Mouse (Mus musculus): ENCODE measurements around the gene Foxa2. TPM values are rescaled to one million over a fixed set of nuclear protein-coding genes. Genes with fewer than 3 reads are reported as not detected.

Gene Foxa2
- polyA plus RNA-seq, 1 experiment from 2014 or later = 0.49 TPM

DNA sequence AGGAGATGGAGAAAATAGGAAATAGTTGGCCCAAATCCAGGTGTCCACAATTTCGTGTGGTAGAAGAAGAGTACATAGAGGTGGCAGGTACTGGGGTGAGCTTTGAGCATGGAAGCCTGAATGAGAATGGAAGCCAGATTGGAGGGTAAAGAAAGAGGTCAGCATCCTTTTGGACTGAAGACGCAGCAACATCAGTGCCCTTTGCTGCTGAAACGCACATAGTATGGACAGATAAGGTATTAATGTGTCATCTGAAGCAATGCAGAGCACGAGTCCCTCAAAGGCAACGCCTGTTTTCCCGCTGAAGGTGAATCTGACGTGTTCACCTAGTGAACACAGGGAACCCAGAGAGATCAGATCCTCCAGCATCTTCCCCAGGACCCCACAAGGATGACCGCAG, 842 bp upstream of the Foxa2 start:
- Histone ChIP-seq H3K27ac (ENCODE audit: low read length) (no peak overlapping the region), H3K27me3 (ENCODE audit: insufficient read depth, low read length) (peaks cover 98% of the 10 kb centered on the region), H3K4me2 (replicated peaks; ENCODE audit: low read depth, low read length) (no peak overlapping the region), H3K4me1 (ENCODE audit: insufficient read depth, low read length) (peaks cover 16% of the 10 kb centered on the region), H3K9ac (replicated peaks; ENCODE audit: low read length) (no peak overlapping the region), H3K36me3 (ENCODE audit: insufficient read depth, low read length) (no peaks in the 10 kb centered on the region), H3K4me3 (ENCODE audit: low read length) (no peak overlapping the region), H3K9me3 (ENCODE audit: low read length) (no peaks in the 10 kb centered on the region)
- WGBS = 7% methylated on average over 8 of the region's 8 CpGs
- ATAC-seq (ENCODE audit: low FRiP score, low TSS enrichment) = no peak

DNA sequence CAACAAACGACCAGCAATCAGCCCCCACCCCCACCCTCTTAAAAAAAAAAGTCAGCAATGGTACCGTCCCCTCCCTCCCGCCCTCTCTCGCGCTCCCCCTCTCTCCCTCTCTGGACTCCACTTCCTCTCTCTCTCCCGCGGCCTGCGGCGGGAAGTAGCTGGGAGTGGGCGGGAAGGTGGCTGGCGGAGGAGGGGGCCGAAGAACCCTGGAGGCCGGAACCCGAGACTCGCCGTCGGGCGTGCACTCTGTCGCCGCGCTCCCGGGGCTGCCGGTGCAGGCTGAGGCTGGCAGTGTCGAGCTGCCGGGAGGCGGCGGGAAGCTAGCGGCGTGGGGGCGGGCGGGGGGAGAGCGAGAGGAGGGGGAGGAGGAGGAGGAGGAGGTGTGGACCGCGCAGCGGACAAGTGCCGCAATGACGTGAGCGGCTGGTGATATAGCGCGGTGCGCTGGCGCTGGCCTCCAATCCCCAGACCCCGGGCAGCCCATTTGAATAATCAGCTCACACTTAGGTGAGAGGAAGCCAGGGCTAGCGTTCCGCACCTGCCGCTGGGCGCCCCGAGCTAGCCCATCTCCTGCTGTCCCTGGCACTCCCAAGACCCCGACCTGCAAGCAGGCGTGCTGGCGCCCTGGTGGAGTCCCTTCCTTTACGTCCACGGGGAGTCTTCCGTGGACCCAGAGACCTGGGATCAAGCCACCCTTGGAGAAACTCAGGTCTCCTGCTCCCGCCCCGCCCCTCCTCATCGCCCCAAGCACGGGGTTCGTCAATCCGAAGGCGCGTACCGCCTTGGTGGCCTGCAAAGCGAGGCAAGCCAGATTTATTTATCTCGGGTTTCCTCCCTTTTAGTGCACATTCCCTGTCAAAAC, 601 bp downstream of the Foxa2 start:
- peak overlapping the region; percentile 48 for H3K4me3 ChIP-seq (ENCODE audit: low read length)
- peak; percentile 59 for ATAC-seq (ENCODE audit: low FRiP score, low TSS enrichment)
- peak overlapping the region; percentile 64 for H3K4me2 ChIP-seq (replicated peaks; ENCODE audit: low read depth, low read length)
- WGBS = 1% methylated on average over 51 of the region's 65 CpGs
- no peak overlapping the region for H3K9ac ChIP-seq (replicated peaks; ENCODE audit: low read length)
- H3K27me3 ChIP-seq (ENCODE audit: insufficient read depth, low read length) = peaks cover 99% of the 10 kb centered on the region
- H3K36me3 ChIP-seq (ENCODE audit: insufficient read depth, low read length) = no peaks in the 10 kb centered on the region
- H3K27ac ChIP-seq (ENCODE audit: low read length) = no peak overlapping the region
- H3K4me1 ChIP-seq (ENCODE audit: insufficient read depth, low read length) = peaks cover 16% of the 10 kb centered on the region
- no peaks in the 10 kb centered on the region for H3K9me3 ChIP-seq (ENCODE audit: low read length)

DNA sequence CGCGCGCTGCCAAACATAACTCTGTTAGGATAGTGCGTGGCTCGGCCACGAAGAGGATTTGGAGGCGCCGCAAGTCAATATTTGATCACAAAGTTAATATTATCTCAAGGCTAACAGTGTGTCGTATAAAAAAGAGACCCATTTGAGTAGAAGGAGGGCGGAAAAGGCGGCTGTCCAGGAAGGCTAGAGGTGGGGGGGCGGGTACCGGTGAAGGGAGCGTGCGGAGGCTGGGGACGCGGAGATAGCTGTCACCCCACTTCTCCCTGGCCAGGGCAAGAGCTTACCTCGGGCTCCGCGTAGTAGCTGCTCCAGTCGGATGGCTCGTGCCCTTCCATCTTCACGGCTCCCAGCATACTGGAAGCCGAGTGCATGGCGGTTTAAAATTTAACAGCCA, 1.2 kb downstream of the Foxa2 start:
- Histone ChIP-seq H3K27me3 (ENCODE audit: insufficient read depth, low read length) (peaks cover 99% of the 10 kb centered on the region), H3K4me1 (ENCODE audit: insufficient read depth, low read length) (peaks cover 16% of the 10 kb centered on the region), H3K27ac (ENCODE audit: low read length) (no peak overlapping the region), H3K4me2 (replicated peaks; ENCODE audit: low read depth, low read length) (peak overlapping the region; percentile 64), H3K4me3 (ENCODE audit: low read length) (peak overlapping the region; percentile 48), H3K36me3 (ENCODE audit: insufficient read depth, low read length) (no peaks in the 10 kb centered on the region), H3K9ac (replicated peaks; ENCODE audit: low read length) (no peak overlapping the region), H3K9me3 (ENCODE audit: low read length) (no peaks in the 10 kb centered on the region)
- peak; percentile 37 for ATAC-seq (ENCODE audit: low FRiP score, low TSS enrichment)
- under 1% methylated on average over 25 of the region's 25 CpGs for WGBS

DNA sequence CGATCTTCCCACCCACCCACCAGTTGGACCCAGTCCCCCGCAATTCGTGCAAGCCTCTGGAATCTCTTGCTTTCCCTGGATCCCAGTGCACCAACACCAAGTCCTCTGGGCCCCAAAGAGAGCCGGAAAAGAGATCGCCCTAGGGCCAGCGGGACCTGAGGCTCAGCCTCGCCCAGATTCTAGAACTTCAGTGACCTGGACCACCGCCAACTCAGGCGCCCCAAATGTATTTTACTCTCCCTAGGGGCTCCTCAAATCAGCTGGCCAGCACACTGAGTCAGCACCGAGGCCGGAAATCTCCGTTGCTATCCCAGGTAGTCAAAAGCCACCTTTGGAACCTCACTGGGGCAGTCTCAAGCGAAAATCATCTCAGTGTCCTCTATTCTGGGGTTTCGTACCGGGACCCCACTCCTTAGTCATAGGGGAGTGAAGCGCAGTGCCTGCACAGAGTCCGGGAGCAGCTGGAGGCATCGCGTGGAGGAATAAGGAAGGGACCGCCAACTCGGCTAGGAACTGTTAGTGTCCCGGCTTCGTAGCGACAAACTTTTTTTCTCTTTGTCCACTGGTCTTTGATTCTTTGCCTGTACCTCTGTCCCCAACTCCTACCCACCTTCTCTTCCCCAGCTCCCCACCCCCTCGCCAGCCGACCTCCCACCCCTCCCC, 1.8 kb downstream of the Foxa2 start:
- Histone ChIP-seq H3K4me2 (replicated peaks; ENCODE audit: low read depth, low read length) (peak overlapping the region; percentile 64), H3K9me3 (ENCODE audit: low read length) (no peaks in the 10 kb centered on the region), H3K36me3 (ENCODE audit: insufficient read depth, low read length) (no peaks in the 10 kb centered on the region), H3K4me3 (ENCODE audit: low read length) (peak overlapping the region; percentile 48), H3K9ac (replicated peaks; ENCODE audit: low read length) (no peak overlapping the region), H3K27ac (ENCODE audit: low read length) (no peak overlapping the region), H3K4me1 (ENCODE audit: insufficient read depth, low read length) (peaks cover 18% of the 10 kb centered on the region), H3K27me3 (ENCODE audit: insufficient read depth, low read length) (peaks cover 100% of the 10 kb centered on the region)
- WGBS = under 1% methylated on average over 26 of the region's 26 CpGs
- 0 out of 2 replicates have a peak, but pooled peaks have one; percentile 20 for ATAC-seq (ENCODE audit: low FRiP score, low TSS enrichment)

GRCm38 (mm10) chr2:148043976-148044876, 2.5 kb downstream of the Foxa2 start:
- H3K27me3 ChIP-seq (ENCODE audit: insufficient read depth, low read length) = peaks cover 100% of the 10 kb centered on the region
- H3K9me3 ChIP-seq (ENCODE audit: low read length) = no peaks in the 10 kb centered on the region
- H3K4me2 ChIP-seq (replicated peaks; ENCODE audit: low read depth, low read length) = peak overlapping the region; percentile 64
- peaks cover 20% of the 10 kb centered on the region for H3K4me1 ChIP-seq (ENCODE audit: insufficient read depth, low read length)
- no peak overlapping the region for H3K27ac ChIP-seq (ENCODE audit: low read length)
- H3K36me3 ChIP-seq (ENCODE audit: insufficient read depth, low read length) = no peaks in the 10 kb centered on the region
- no peak for ATAC-seq (ENCODE audit: low FRiP score, low TSS enrichment)
- under 1% methylated on average over 71 of the region's 71 CpGs for WGBS
- peak overlapping the region; percentile 28; the same call in 1 of the 2 replicates for H3K4me3 ChIP-seq (ENCODE audit: low read length)
- H3K9ac ChIP-seq (replicated peaks; ENCODE audit: low read length) = no peak overlapping the region

DNA sequence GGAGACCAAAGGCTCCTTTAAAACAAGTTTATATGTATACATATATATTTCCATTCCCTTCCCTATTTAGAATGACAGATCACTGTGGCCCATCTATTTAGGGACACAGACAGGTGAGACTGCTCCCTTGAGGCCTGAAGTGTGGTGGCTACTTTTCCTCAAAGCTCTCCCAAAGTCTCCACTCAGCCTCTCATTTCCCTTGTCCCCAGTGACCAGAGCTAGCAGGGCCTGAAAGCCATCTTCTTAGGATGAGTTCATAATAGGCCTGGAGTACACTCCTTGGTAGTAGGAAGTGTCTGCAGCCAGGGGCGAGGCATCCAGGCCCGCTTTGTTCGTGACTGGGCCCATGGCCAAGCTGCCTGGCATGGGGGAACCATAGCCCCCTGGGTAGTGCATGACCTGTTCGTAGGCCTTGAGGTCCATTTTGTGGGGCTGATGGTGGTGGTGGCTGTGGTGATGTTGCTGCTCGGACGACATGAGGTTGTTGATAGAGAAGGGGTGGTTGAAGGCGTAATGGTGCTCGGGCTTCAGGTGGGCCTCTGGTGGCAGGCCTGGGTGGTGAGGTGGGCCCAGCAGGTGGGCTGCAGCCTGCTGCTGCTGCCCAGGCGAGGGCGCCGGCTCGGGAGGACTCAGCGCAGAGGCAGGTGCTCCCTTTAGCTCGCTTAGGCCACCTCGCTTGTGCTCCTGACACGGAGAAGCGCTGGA, 3.3 kb downstream of the Foxa2 start:
- Histone ChIP-seq H3K36me3 (ENCODE audit: insufficient read depth, low read length) (no peaks in the 10 kb centered on the region), H3K4me1 (ENCODE audit: insufficient read depth, low read length) (peaks cover 20% of the 10 kb centered on the region), H3K9me3 (ENCODE audit: low read length) (no peaks in the 10 kb centered on the region), H3K4me2 (replicated peaks; ENCODE audit: low read depth, low read length) (no peak overlapping the region), H3K27me3 (ENCODE audit: insufficient read depth, low read length) (peaks cover 100% of the 10 kb centered on the region), H3K4me3 (ENCODE audit: low read length) (no peak overlapping the region), H3K27ac (ENCODE audit: low read length) (no peak overlapping the region), H3K9ac (replicated peaks; ENCODE audit: low read length) (no peak overlapping the region)
- WGBS = 6% methylated on average over 17 of the region's 17 CpGs
- no peak for ATAC-seq (ENCODE audit: low FRiP score, low TSS enrichment)

GRCm38 (mm10) chr2:148042126-148042640, 4.6 kb downstream of the Foxa2 start:
- Histone ChIP-seq H3K36me3 (ENCODE audit: insufficient read depth, low read length) (no peaks in the 10 kb centered on the region), H3K4me3 (ENCODE audit: low read length) (no peak overlapping the region), H3K9ac (replicated peaks; ENCODE audit: low read length) (no peak overlapping the region), H3K9me3 (ENCODE audit: low read length) (no peaks in the 10 kb centered on the region), H3K27ac (ENCODE audit: low read length) (no peak overlapping the region), H3K27me3 (ENCODE audit: insufficient read depth, low read length) (peaks cover 100% of the 10 kb centered on the region), H3K4me1 (ENCODE audit: insufficient read depth, low read length) (peaks cover 20% of the 10 kb centered on the region), H3K4me2 (replicated peaks; ENCODE audit: low read depth, low read length) (no peak overlapping the region)
- ATAC-seq (ENCODE audit: low FRiP score, low TSS enrichment) = no peak
- WGBS = 8% methylated on average over 3 of the region's 3 CpGs

DNA sequence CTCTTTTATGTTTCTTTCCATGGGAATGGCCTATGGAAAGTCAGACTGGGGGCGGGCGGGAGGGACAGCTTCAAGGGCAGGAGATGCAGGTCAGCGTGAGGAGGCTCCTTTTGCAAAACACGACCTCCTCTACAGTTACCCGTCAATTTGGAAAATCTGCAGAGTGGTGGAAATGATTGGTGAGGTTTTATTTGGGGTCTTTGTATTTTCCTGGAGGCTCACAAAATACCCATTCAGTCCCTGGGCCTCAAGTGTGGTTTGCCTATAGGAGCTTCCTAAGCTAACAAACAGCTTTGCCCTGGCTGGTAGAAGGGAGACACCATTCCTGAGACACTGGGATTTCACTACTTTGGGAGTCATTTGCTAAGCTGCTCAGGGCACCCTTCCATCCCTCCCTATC, 5.4 kb downstream of the Foxa2 start:
- no peak for ATAC-seq (ENCODE audit: low FRiP score, low TSS enrichment)
- Histone ChIP-seq H3K36me3 (ENCODE audit: insufficient read depth, low read length) (no peaks in the 10 kb centered on the region), H3K27ac (ENCODE audit: low read length) (no peak overlapping the region), H3K9me3 (ENCODE audit: low read length) (no peaks in the 10 kb centered on the region), H3K4me2 (replicated peaks; ENCODE audit: low read depth, low read length) (no peak overlapping the region), H3K27me3 (ENCODE audit: insufficient read depth, low read length) (peaks cover 100% of the 10 kb centered on the region), H3K4me3 (ENCODE audit: low read length) (no peak overlapping the region), H3K4me1 (ENCODE audit: insufficient read depth, low read length) (peaks cover 17% of the 10 kb centered on the region), H3K9ac (replicated peaks; ENCODE audit: low read length) (no peak overlapping the region)
- 5% methylated on average over 5 of the region's 5 CpGs for WGBS

All from kidney, embryonic 16.5 days (tissue).